Mouse (Mus musculus) midbrain, postnatal 0 days (tissue): ENCODE measurements around the gene Efemp2. TPM values are rescaled to one million over a fixed set of nuclear protein-coding genes. Genes with fewer than 3 reads are reported as not detected.
A peak's percentile ranks its signal among the peaks of the same experiment; 100 is the strongest.

Experiments used
- ATAC-seq: fragments of 200-750 bp; cut with Nextera tagmentation; 2 replicates; pipeline ENCODE4 v1.8.0; 2017; ENCODE audit warnings: moderate number of reproducible peaks, mild to moderate bottlenecking, moderate TSS enrichment, moderate library complexity; ENCODE audit not compliant: low FRiP score
- DNase-seq: peaks from one replicate; pipeline ENCODE4 v3.0.0-alpha.2; 2015; ENCODE audit warnings: low spot score
- H3K27ac ChIP-seq: fragments of 300-500 bp; sonication (generic); 2 replicates; pipeline ENCODE4 v1.5.1; 2014; ENCODE audit warnings: low read depth, mild to moderate bottlenecking, low read length, mixed read lengths
- H3K27me3 ChIP-seq: fragments of 300-500 bp; sonication (generic); 2 replicates; pipeline ENCODE4 v1.6.1; 2014; ENCODE audit warnings: low read length, control low read depth, mixed read lengths; ENCODE audit not compliant: insufficient read depth
- H3K36me3 ChIP-seq: fragments of 300-500 bp; sonication (generic); 2 replicates; pipeline ENCODE4 v1.6.1; 2014; ENCODE audit warnings: low read length, control low read depth, mixed read lengths; ENCODE audit not compliant: insufficient read depth
- H3K4me1 ChIP-seq: fragments of 300-500 bp; sonication (generic); 2 replicates; pipeline ENCODE4 v1.6.1; 2014; ENCODE audit warnings: mild to moderate bottlenecking, control low read depth, antibody characterized with exemption, low read length, mixed read lengths; ENCODE audit not compliant: insufficient read depth
- H3K4me2 ChIP-seq: fragments of 300-500 bp; sonication (generic); 2 replicates; pipeline ENCODE4 v1.6.1; 2014; ENCODE audit warnings: low read depth, mild to moderate bottlenecking, low read length, mixed read lengths; ENCODE audit not compliant: poor library complexity, severe bottlenecking
- H3K4me3 ChIP-seq: fragments of 300-500 bp; sonication (generic); 2 replicates; pipeline ENCODE4 v1.5.1; 2014; ENCODE audit warnings: low read depth, mild to moderate bottlenecking, low read length, moderate library complexity
- H3K9ac ChIP-seq: fragments of 300-500 bp; sonication (generic); replicated peaks from 2 replicates; pipeline ENCODE4 v1.6.1; 2014; ENCODE audit warnings: mild to moderate bottlenecking, low read length, moderate library complexity, mixed read lengths; ENCODE audit not compliant: poor library complexity, severe bottlenecking
- H3K9me3 ChIP-seq: fragments of 300-500 bp; sonication (generic); 2 replicates; pipeline ENCODE4 v1.6.1; 2016; ENCODE audit warnings: low read length, control low read depth
- CTCF ChIP-seq: IDR thresholded peaks from 2 replicates; pipeline ENCODE4 v1.5.1; 2016; ENCODE audit warnings: antibody characterized with exemption, mild to moderate bottlenecking
- WGBS: fragments of 180-500 bp; shearing (Covaris S2); extraction: QIAGEN DNeasy Blood & Tissue Kit; methylation state at CpG from one replicate; pipeline ENCODE4 v1.1.7; 2014; 5-methylcytosine and 5-hydroxymethylcytosine counted together
- polyA plus RNA-seq: library from polyadenylated mRNA; unstranded; fragments of >200 nt; fragmentation: Nextera tagmentation; extraction: Ambion mirVana; gene quantifications from 2 replicates; pipeline ENCODE4 v1.2.1, GENCODE M21; 2015
- total RNA-seq: library from RNA; depleted of rRNA; stranded (reverse); fragments of >200 nt; gene quantifications from 2 replicates; pipeline ENCODE4 v1.2.3, GENCODE M21; 2014

Gene Efemp2
- total and polyA plus RNA-seq, 2 experiments from 2014 or later, result 32.9 to 35.2 TPM

DNA sequence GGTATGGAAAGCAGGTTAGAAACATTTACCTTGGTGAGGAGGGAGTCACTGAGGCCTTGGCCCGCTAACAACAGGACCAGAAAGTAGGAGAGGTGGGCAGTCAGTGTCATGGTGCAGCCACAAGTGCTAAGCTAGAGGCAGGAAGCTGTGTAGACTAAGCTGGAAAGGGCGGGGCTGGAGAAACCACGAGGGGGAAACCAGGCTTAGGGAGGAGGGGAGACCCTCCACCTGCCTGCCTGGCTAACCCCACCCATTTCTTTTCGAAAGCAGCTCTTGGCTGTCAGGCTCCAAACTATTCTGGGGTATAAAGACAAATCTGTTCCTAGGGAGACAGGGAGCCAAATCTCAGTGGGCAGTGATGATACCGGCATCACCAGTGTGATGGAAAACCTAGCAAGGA is 5.4 kb upstream of the Efemp2 start, which contains the start of gene Ctsw:
Gene Ctsw (minus strand): TSS at position 134 of the 400 bp plus-strand sequence.
- H3K4me1 ChIP-seq, result no peaks in the 10 kb centered on the region

DNA sequence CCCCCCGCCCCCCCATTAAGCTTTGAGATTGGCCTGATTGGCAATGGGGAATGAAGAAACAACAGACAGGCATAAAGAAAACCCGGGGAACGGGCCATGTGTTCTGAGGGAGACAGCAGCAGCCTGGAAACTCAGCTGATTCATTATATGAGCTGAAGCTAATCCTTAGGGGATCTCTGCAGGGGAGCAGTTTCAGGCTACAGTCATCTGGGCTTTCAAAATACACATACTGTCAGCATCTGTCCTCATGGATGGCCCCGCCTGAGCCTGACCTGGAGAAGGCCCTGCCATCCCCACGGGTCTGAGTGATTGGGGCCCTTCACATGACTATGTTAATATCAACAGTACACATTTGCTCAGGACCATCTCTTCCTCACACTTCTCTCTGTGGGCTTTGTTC is 1.9 kb upstream of the Efemp2 start:
- H3K4me3 ChIP-seq, result no peak overlapping the region
- H3K36me3 ChIP-seq, result peaks cover 8% of the 10 kb centered on the region; the same call in 1 of the 2 replicates
- peaks cover 14% of the 10 kb centered on the region for H3K4me1 ChIP-seq
- no peaks in the 10 kb centered on the region for H3K27me3 ChIP-seq
- no peak overlapping the region for H3K27ac ChIP-seq
- WGBS, result 40% methylated on average over 5 of the region's 5 CpGs
- no peak for TF ChIP-seq CTCF
- ATAC-seq, result no peak
- H3K9ac ChIP-seq, result no peak overlapping the region
- H3K4me2 ChIP-seq, result no peak overlapping the region
- no peak for DNase-seq
- no peaks in the 10 kb centered on the region for H3K9me3 ChIP-seq

More for the DNA sequence above, 5.4 kb upstream of the Efemp2 start, which contains the start of gene Ctsw:
- ATAC-seq (no peak), DNase-seq (no peak)
- no peaks in the 10 kb centered on the region for H3K27me3 ChIP-seq
- no peak for TF ChIP-seq CTCF
- no peak within 1 kb of the TSS for H3K27ac ChIP-seq
- no peak within 1 kb of the TSS for H3K4me3 ChIP-seq
- peaks cover 26% of the 10 kb centered on the region for H3K36me3 ChIP-seq
- 57% methylated on average over 5 of the region's 5 CpGs for WGBS
- no peaks in the 10 kb centered on the region for H3K9me3 ChIP-seq
- H3K4me2 ChIP-seq, result no peak within 1 kb of the TSS
- H3K9ac ChIP-seq, result no peak within 1 kb of the TSS

DNA sequence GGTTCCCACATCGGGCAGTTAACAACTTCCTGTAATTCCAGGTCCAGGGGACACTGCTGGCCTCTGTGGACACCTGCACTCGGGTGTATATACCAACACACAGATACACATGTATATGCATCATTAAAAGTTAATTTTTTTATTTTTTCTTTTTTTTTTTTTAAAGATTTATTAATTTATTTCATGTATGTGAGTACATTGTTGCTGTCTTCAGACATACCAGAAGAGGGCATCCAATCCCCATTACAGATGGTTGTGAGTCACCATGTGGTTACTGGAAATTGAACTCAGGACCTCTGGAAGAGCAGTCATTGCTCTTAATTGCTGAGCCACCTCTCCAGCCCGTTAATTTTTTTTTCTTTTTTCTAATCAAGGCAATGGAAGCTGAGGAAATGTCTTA is 897 bp upstream of the Efemp2 start:
- H3K36me3 ChIP-seq, result no peaks in the 10 kb centered on the region
- no peak for TF ChIP-seq CTCF
- no peak overlapping the region for H3K9ac ChIP-seq
- H3K27me3 ChIP-seq, result no peaks in the 10 kb centered on the region
- DNase-seq (no peak), ATAC-seq (no peak)
- no peak overlapping the region for H3K4me3 ChIP-seq
- no peak overlapping the region for H3K4me2 ChIP-seq
- H3K9me3 ChIP-seq, result no peaks in the 10 kb centered on the region
- WGBS, result 83% methylated on average over 3 of the region's 3 CpGs
- peaks cover 14% of the 10 kb centered on the region for H3K4me1 ChIP-seq
- no peak overlapping the region for H3K27ac ChIP-seq

DNA sequence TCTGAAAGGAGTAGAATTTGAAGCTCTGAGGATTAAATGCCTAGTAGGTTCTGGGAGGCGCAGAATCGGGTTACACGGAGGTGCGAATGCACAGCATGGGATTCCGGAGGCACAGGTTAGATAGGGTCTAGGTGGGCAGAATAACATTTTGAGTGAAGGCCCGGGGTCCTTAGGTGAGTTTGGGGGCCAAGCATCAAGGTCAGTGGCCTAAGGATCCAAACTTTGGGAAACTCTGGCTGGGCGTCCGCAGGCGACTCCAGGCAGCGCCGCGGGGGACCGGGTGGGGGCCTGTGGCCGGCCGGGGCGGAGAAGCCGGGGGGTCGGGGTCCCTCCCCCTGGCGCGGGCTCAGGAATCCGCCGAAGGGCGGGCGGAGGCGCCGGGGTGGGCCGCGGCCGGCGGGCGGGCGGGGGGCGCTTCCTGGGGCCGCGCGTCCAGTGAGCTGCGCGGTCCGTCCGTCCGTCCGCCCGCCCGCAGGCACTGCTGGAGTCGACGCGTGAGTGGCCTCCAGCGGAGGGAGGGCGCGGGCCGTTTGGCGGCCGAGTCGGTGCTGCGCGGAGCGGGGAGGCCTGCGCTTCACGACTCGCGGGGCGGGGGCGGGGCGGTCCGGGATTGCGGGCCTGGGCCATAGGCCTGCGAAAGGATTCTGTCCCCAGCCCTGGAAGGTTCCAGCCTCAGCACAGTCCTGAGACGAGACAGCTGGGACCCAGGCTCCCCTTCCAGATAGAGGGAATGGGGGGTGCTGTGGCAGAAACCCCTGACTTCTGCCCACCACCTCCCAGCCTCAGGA is 721 bp downstream of the Efemp2 start:
- no peak for TF ChIP-seq CTCF
- DNase-seq (peak; percentile 19), ATAC-seq (peak; percentile 36; the same call in 1 of the 2 replicates)
- Histone ChIP-seq H3K4me1 (peaks cover 14% of the 10 kb centered on the region), H3K4me3 (peak overlapping the region; percentile 58), H3K9me3 (no peaks in the 10 kb centered on the region), H3K27me3 (no peaks in the 10 kb centered on the region), H3K4me2 (peak overlapping the region; percentile 92), H3K27ac (peak overlapping the region; percentile 33), H3K36me3 (peaks cover 7% of the 10 kb centered on the region; the same call in 1 of the 2 replicates), H3K9ac (peak overlapping the region; percentile 77)
- WGBS, result under 1% methylated on average over 54 of the region's 68 CpGs

- ATAC-seq (no peak), DNase-seq (no peak)
- peak overlapping the region; percentile 77 for H3K9ac ChIP-seq
- peaks cover 14% of the 10 kb centered on the region for H3K4me1 ChIP-seq
- 26% methylated on average over 13 of the region's 13 CpGs for WGBS
- no peaks in the 10 kb centered on the region for H3K27me3 ChIP-seq
- no peaks in the 10 kb centered on the region for H3K9me3 ChIP-seq
- no peak for TF ChIP-seq CTCF
- H3K27ac ChIP-seq, result peak overlapping the region; percentile 33
- H3K36me3 ChIP-seq, result peaks cover 11% of the 10 kb centered on the region; the same call in 1 of the 2 replicates
- peak overlapping the region; percentile 92 for H3K4me2 ChIP-seq
- H3K4me3 ChIP-seq, result peak overlapping the region; percentile 58
Measured at GRCm38 (mm10) chr19:5475069-5475714, 1.4 kb downstream of the Efemp2 start.
